ENCODE assay signal across 8 mouse cellular contexts in genomic region chr8:87962514-87963225, GRCm38 (mm10). TPM values are rescaled to one million over a fixed set of nuclear protein-coding genes. Genes with fewer than 3 reads are reported as not detected.
DNase-seq lines count a peak whose midpoint lies in the region; ATAC-seq lines count a peak whose summit lies in the region.

No protein-coding gene starts in this region.

- H3K27ac ChIP-seq in limb, embryonic 11.5 days (replicated peaks; ENCODE audit: low read depth, low read length) = 0 out of 2 replicates have a peak overlapping the region, but pooled peaks have one; percentile 47
- no peak overlapping the region for H3K27ac ChIP-seq in stomach, embryonic 16.5 days (ENCODE audit: low read length)

- H3K9me3 ChIP-seq in megakaryocyte, embryonic 14.5 days = no peaks in the 10 kb centered on the region
- H3K9me3 ChIP-seq in limb, embryonic 11.5 days (ENCODE audit: control insufficient read depth, low read length) = no peaks in the 10 kb centered on the region
- no peaks in the 10 kb centered on the region for H3K9me3 ChIP-seq in stomach, embryonic 16.5 days (replicated peaks; ENCODE audit: control insufficient read depth, low read length)

- H3K36me3 ChIP-seq in megakaryocyte, embryonic 14.5 days (replicated peaks; ENCODE audit: low read length) = no peaks in the 10 kb centered on the region
- H3K36me3 ChIP-seq in limb, embryonic 11.5 days (ENCODE audit: control insufficient read depth, insufficient read depth, low read length) = no peaks in the 10 kb centered on the region
- no peaks in the 10 kb centered on the region for H3K36me3 ChIP-seq in stomach, embryonic 16.5 days (ENCODE audit: control insufficient read depth, insufficient read depth, low read length)

- peak overlapping the region; percentile 66 for H3K9ac ChIP-seq in limb, embryonic 11.5 days (ENCODE audit: low read length)
- H3K9ac ChIP-seq in stomach, embryonic 16.5 days (ENCODE audit: low read length) = peak overlapping the region; percentile 55

- H3K4me3 ChIP-seq in megakaryocyte, embryonic 14.5 days (replicated peaks) = peak overlapping the region; percentile 59
- H3K4me3 ChIP-seq in limb, embryonic 11.5 days (ENCODE audit: low read depth, low read length) = peak overlapping the region; percentile 95
- H3K4me3 ChIP-seq in stomach, embryonic 16.5 days (replicated peaks; ENCODE audit: low read length) = peak overlapping the region; percentile 83

- H3K4me1 ChIP-seq in megakaryocyte, embryonic 14.5 days = peaks cover 46% of the 10 kb centered on the region
- peaks cover 29% of the 10 kb centered on the region for H3K4me1 ChIP-seq in limb, embryonic 11.5 days (ENCODE audit: control insufficient read depth, insufficient read depth, low read length)
- H3K4me1 ChIP-seq in stomach, embryonic 16.5 days (ENCODE audit: control insufficient read depth, insufficient read depth, low read length) = peaks cover 29% of the 10 kb centered on the region

- H3K27me3 ChIP-seq in megakaryocyte, embryonic 14.5 days (replicated peaks) = peaks cover 91% of the 10 kb centered on the region
- H3K27me3 ChIP-seq in limb, embryonic 11.5 days (ENCODE audit: control insufficient read depth, insufficient read depth, low read length) = peaks cover 5% of the 10 kb centered on the region
- H3K27me3 ChIP-seq in stomach, embryonic 16.5 days (ENCODE audit: control insufficient read depth, insufficient read depth, low read length) = peaks cover 27% of the 10 kb centered on the region

- ATAC-seq in megakaryocyte, adult 5-6 weeks (ENCODE audit: poor library complexity, severe bottlenecking) = no peak
- ATAC-seq in limb, embryonic 11.5 days (ENCODE audit: insufficient number of reproducible peaks, low FRiP score, low TSS enrichment, low read depth) = no peak
- no peak for ATAC-seq in stomach, embryonic 16.5 days (ENCODE audit: insufficient read depth, low FRiP score)

- peak overlapping the region; percentile 94 for H3K4me2 ChIP-seq in limb, embryonic 11.5 days (ENCODE audit: low read depth, severe bottlenecking)
- peak overlapping the region; percentile 97 for H3K4me2 ChIP-seq in stomach, embryonic 16.5 days (ENCODE audit: low read depth, low read length)

- peak; percentile 54 to 63 for DNase-seq in cerebellum, postnatal 10 days
- no peak for DNase-seq in cerebellum, adult 9-11 months
- DNase-seq in limb, embryonic 11.5 days (ENCODE audit: low spot score) = peak; percentile 54
- no peak for DNase-seq in thymus, postnatal 36 days
- no peak for DNase-seq in adrenal gland, postnatal 25 days

- 3% methylated on average over 26 of the region's 26 CpGs for WGBS in limb, embryonic 11.5 days
- WGBS in stomach, embryonic 16.5 days = 8% methylated on average over 26 of the region's 26 CpGs

RNA-seq across cellular contexts. Expression of gene Zfp423, which starts 3.3 kb away (rescaled TPM):
- not detected in 2 replicates for polyA plus RNA-seq in megakaryocyte, embryonic 14.5 days (2012; ENCODE audit: insufficient read depth, low replicate concordance)
- 0.18 TPM in 1 of 2 replicates, not detected in the other for total RNA-seq in megakaryocyte, adult 5-6 weeks (2015)
- total RNA-seq in megakaryocyte, adult 5-6 weeks (2017) = not detected in 2 replicates
- polyA plus RNA-seq in limb, embryonic 11.5 days (2014; fragmentation: Nextera tagmentation; extraction: Ambion mirVana) = 39.2 and 41.1 TPM in 2 replicates
- polyA plus RNA-seq in stomach, embryonic 16.5 days (2015; fragmentation: Nextera tagmentation; extraction: Ambion mirVana) = 4.9 and 7.0 TPM in 2 replicates
- 14.5 and 17.5 TPM in 2 replicates for total RNA-seq in adrenal gland, postnatal 25 days (2021)

Comparison
In these comparisons a context has a peak if more than half of its experiments do, and no peak if none do; other contexts are left out.
1. DNase-seq: peak in cerebellum, postnatal 10 days (2 of 2) and limb, embryonic 11.5 days (single experiment); none in cerebellum, adult 9-11 months (single experiment), thymus, postnatal 36 days (0 of 2) and adrenal gland, postnatal 25 days (single experiment).
2. Peak in every context shown above with its lines, with median percentiles within 50 percentile points of each other: H3K4me3 ChIP-seq.